Mouse (Mus musculus): Measurements from ENCODE around the gene Prss53. TPM values are rescaled to one million over a fixed set of nuclear protein-coding genes. Genes with fewer than 3 reads are reported as not detected.

Prss53 gene
- polyA plus RNA-seq, 1 experiment from 2014 or later: 1.3 TPM

DNA sequence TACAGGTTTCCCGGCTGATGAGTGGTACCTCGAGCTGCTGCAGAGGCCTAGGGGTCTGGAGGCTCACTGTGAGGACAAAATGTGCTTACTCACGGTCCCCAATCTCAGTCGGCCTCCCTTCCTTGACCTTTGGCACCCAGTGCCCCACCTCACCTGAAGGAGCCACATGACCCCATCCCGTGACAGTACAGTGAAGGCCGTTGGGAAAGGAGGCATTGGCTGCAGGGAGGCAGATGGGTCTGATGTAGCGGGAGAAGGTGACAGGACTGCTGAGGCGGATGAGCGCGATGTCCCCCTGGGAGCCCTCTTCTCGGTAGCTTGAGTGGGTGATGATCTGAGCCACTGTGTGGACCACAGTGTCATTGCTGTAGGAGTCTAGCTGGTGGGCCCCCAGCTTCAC is 36.1 kb upstream of the Prss53 start:
- ATAC-seq (replicated peaks): no peak
- no peak overlapping the region for H3K4me2 ChIP-seq
- no peak overlapping the region for H3K9ac ChIP-seq
- no peaks in the 10 kb centered on the region for H3K9me3 ChIP-seq
- H3K4me1 ChIP-seq: no peaks in the 10 kb centered on the region
- peaks cover 28% of the 10 kb centered on the region for H3K27me3 ChIP-seq (replicated peaks)
- no peak overlapping the region for H3K4me3 ChIP-seq
- no peak overlapping the region for H3K27ac ChIP-seq
- WGBS: 89% methylated on average over 11 of the region's 11 CpGs
- H3K36me3 ChIP-seq (replicated peaks): peaks cover 27% of the 10 kb centered on the region

DNA sequence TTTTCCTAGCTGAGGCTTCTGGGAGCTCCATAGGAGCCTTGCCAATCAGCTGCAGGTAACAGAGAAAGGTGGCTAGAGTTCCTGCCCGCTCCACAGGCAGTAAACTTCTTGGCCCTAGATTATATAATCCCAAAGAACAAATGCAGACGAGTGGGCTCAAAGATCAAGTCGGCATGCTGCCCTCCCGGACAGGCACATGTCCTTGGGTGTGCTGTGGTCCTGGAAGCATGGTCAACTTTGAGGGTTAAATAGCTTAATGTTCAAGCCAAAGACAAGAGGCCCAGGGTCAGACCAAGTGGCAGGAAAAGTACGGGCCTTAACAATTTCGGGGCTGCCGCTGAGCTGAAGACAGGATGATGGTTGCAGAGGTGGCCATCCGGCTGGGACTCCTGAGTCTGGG is 35.3 kb upstream of the Prss53 start:
- Histone ChIP-seq H3K4me3 (no peak overlapping the region), H3K9ac (no peak overlapping the region), H3K9me3 (no peaks in the 10 kb centered on the region), H3K27ac (no peak overlapping the region), H3K36me3 (replicated peaks) (peaks cover 27% of the 10 kb centered on the region), H3K4me2 (no peak overlapping the region), H3K27me3 (replicated peaks) (peaks cover 28% of the 10 kb centered on the region), H3K4me1 (no peaks in the 10 kb centered on the region)
- WGBS: 91% methylated on average over 8 of the region's 8 CpGs
- no peak for ATAC-seq (replicated peaks)

DNA sequence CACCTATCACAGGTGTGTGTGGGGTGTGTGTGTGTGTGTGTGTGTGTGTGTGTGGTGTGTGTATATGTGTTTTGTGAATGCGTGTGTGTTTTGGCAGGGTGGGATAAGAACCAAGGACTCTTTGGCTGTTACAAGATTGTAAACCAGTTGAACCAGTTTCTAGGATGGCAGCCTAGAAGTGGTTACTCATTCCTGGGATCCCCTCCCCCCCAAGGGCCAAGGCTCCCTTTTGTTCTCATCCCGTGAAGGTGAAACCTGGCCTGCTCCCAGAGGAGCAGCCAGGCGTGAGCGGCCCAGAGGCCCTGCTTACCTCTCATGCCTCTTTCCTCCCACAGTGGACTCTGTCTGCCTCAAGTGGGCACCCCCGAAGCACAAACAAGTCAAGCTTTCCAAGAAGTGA is 34.5 kb upstream of the Prss53 start:
- Histone ChIP-seq H3K4me3 (no peak overlapping the region), H3K4me2 (no peak overlapping the region), H3K9me3 (no peaks in the 10 kb centered on the region), H3K4me1 (no peaks in the 10 kb centered on the region), H3K9ac (no peak overlapping the region), H3K27me3 (replicated peaks) (peaks cover 23% of the 10 kb centered on the region), H3K27ac (no peak overlapping the region), H3K36me3 (replicated peaks) (peaks cover 27% of the 10 kb centered on the region)
- no peak for ATAC-seq (replicated peaks)
- WGBS: 62% methylated on average over 5 of the region's 5 CpGs

DNA sequence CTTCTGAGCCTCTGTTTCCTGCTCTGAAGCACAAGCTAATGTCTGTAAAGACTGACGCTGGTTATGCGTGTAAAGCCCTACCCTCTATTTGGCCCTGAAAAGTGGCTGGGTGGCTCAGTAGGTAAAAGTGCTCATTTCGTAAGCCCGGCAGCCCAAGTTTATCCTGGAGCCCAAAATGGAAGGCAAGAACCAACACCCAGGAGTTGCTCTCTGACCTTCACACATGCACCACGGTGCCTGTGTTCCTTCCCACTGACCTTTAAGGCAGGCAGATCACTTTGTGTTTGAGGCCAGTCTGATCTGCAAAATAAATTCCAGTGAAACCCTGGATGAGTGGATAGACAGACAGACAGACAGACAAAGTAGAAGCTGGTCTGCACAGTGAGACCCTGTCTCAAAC is 32.9 kb upstream of the Prss53 start:
- ATAC-seq (replicated peaks): no peak
- no peaks in the 10 kb centered on the region for H3K9me3 ChIP-seq
- peaks cover 27% of the 10 kb centered on the region for H3K36me3 ChIP-seq (replicated peaks)
- H3K27ac ChIP-seq: no peak overlapping the region
- H3K4me1 ChIP-seq: no peaks in the 10 kb centered on the region
- 85% methylated on average over 5 of the region's 5 CpGs for WGBS
- no peak overlapping the region for H3K9ac ChIP-seq
- H3K4me2 ChIP-seq: no peak overlapping the region
- peaks cover 9% of the 10 kb centered on the region for H3K27me3 ChIP-seq (replicated peaks)
- no peak overlapping the region for H3K4me3 ChIP-seq

DNA sequence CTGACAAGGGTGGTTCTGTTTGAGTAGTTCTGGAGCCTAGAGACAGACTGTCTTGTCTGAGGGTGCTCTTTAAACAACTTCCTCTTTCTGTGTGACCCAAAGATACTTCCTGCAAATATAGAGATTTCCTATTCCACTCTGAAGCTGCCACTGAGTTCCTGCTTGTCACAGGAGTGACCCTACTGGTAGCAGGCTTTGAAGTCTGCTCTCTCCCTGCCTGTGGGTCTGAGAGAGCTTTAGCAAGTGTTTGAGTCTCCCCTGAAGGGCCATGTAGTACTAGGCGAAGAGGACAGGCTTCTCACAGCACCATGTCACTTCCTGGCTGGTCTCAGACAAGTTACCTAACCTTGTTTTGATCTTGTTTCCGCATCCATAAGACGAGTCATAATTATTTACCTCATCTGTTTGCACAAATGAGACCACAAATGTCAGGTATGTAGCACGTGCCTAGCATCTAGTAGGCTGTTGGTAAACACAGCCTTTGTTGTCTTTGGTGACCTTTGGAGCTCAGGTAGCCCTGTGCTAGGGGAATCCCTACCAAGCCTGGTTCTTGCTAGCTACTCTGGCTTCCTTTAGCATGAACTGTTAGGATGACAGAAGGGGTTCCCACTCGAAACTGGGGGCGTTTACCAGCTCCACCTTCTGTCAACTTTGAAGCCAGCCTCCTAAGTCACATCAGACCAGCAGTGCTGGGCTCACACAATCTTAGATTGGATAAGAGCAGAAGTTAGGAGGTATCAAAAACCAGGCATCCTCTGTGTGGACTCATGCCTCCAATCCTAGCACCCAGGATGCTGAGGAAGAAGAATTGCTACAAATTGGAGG is 31.9 kb upstream of the Prss53 start:
- Histone ChIP-seq H3K4me3 (no peak overlapping the region), H3K36me3 (replicated peaks) (peaks cover 27% of the 10 kb centered on the region), H3K4me2 (no peak overlapping the region), H3K27me3 (replicated peaks) (no peaks in the 10 kb centered on the region), H3K27ac (no peak overlapping the region), H3K4me1 (no peaks in the 10 kb centered on the region), H3K9me3 (no peaks in the 10 kb centered on the region), H3K9ac (no peak overlapping the region)
- WGBS: 86% methylated on average over 6 of the region's 6 CpGs
- no peak for ATAC-seq (replicated peaks)

DNA sequence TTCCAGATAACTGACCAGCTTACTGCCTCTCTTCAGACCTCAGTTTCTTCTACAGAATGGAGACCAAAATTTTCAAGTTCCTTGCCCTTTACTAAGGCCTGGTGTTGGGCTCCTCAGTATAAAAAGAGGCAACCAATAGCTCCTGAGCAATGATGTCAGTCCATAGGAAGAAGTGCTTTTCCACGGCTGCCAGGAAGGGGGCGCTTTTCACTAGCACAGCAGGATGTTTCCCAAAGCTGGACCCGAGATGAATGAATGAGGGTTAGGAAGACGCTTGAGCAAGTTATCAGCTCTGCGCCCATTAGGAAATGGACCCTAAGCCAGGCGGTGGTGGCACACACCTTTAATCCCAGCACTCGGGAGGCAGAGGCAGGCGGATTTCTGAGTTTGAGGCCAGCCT is 30.7 kb upstream of the Prss53 start:
- ATAC-seq (replicated peaks): no peak
- no peak overlapping the region for H3K4me2 ChIP-seq
- WGBS: 61% methylated on average over 8 of the region's 8 CpGs
- no peak overlapping the region for H3K27ac ChIP-seq
- no peaks in the 10 kb centered on the region for H3K27me3 ChIP-seq (replicated peaks)
- no peaks in the 10 kb centered on the region for H3K9me3 ChIP-seq
- H3K36me3 ChIP-seq (replicated peaks): peaks cover 33% of the 10 kb centered on the region
- no peak overlapping the region for H3K9ac ChIP-seq
- H3K4me3 ChIP-seq: no peak overlapping the region
- no peaks in the 10 kb centered on the region for H3K4me1 ChIP-seq

DNA sequence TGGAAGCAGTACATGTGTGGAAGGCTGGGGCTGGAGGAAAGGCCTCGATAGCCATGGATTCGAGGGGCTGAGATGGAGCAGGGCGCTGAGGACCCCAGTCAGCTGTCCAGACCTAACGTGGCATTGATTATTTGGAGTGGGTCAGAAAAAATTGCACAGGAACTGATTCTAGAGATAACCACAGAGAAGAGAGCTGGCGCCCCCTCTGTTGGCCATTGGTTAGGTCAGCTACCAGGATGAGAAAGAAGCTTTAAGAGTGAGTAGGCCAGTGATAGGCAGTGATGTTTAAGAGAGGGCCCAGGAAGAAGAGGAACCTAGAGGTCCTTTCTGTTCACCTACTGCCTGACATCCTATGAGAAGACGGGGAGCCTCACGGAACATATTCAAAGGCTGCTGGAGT is 28.5 kb upstream of the Prss53 start:
- Histone ChIP-seq H3K4me3 (no peak overlapping the region), H3K9ac (no peak overlapping the region), H3K9me3 (no peaks in the 10 kb centered on the region), H3K4me2 (no peak overlapping the region), H3K27me3 (replicated peaks) (no peaks in the 10 kb centered on the region), H3K4me1 (no peaks in the 10 kb centered on the region), H3K27ac (no peak overlapping the region), H3K36me3 (replicated peaks) (peaks cover 25% of the 10 kb centered on the region; the same call in 1 of the 2 replicates)
- WGBS: 76% methylated on average over 7 of the region's 7 CpGs
- ATAC-seq (replicated peaks): no peak

DNA sequence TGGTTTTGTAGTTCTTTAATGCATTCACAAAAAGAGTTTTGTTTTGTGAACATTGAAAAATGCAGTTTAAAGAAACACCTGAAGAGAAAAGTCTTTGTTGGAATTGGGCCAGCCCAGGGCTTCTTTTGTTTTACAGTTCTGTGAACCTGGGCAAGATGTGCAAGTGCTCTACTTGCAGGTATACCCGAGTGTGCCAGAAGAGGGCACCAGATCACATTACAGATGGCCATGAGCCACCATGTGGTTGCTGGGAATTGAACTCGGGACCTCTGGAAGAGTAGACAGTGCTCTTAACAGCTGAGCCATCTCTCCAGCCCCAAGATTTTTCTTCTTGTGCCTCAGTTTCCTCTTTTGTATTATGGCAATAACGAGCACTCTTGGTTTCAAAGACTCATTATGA is 27.4 kb upstream of the Prss53 start:
- peaks cover 19% of the 10 kb centered on the region; the same call in 1 of the 2 replicates for H3K36me3 ChIP-seq (replicated peaks)
- no peak for ATAC-seq (replicated peaks)

DNA sequence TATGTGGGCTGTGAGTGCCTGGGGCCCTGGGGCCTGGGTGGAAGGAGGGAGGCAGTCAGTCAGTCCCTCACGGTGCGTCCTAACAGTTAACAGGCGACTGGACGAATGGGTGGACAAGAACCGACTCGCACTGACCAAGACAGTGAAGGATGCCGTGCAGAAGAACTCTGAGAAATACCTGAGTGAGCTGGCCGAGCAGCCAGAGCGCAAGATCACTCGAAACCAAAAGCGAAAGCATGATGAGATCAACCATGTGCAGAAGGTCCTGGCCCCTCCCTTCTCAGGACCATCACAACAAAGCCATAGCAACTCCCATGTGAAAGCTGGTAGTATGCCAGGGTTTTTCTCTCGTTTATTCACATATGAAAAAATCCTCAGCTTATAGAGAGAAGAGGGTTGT is 24.5 kb upstream of the Prss53 start:
- H3K9ac ChIP-seq: no peak overlapping the region
- 96% methylated on average over 12 of the region's 12 CpGs for WGBS
- ATAC-seq (replicated peaks): no peak

More for the DNA sequence above, 27.4 kb upstream of the Prss53 start:
- Histone ChIP-seq H3K4me3 (no peak overlapping the region), H3K4me2 (no peak overlapping the region), H3K27me3 (replicated peaks) (no peaks in the 10 kb centered on the region), H3K9ac (no peak overlapping the region), H3K4me1 (peaks cover 4% of the 10 kb centered on the region), H3K9me3 (no peaks in the 10 kb centered on the region), H3K27ac (no peak overlapping the region)
- 64% methylated on average over 3 of the region's 3 CpGs for WGBS

DNA sequence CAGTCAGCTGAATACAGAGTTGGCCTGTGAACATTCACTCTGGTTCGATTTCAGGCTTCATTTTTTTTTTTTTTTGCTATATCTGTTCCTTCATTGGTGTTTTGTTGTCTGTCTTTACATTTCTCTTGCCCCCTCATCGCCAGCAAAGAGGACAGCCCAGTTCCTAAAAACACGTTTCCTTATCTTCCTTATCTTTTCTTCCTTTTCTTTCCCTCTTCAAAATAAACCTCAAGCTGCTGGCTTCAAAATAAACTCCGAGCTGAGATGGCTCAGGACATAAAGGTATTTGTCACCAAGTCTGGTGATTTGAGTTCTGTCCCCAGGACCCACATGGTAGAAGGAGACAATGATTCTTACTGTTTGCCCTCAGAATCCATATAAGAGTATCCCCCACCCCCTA is 22.2 kb upstream of the Prss53 start:
- Histone ChIP-seq H3K4me2 (peak overlapping the region; percentile 83), H3K36me3 (replicated peaks) (peaks cover 29% of the 10 kb centered on the region; the same call in 1 of the 2 replicates), H3K4me1 (peaks cover 13% of the 10 kb centered on the region), H3K4me3 (peak overlapping the region; percentile 79), H3K9ac (peak overlapping the region; percentile 58), H3K27ac (peak overlapping the region; percentile 77; the same call in 1 of the 2 replicates), H3K9me3 (no peaks in the 10 kb centered on the region), H3K27me3 (replicated peaks) (no peaks in the 10 kb centered on the region)
- ATAC-seq (replicated peaks): no peak
- 27% methylated on average over 4 of the region's 4 CpGs for WGBS

More for the DNA sequence above, 24.5 kb upstream of the Prss53 start:
- no peaks in the 10 kb centered on the region for H3K9me3 ChIP-seq
- H3K36me3 ChIP-seq (replicated peaks): peaks cover 15% of the 10 kb centered on the region; the same call in 1 of the 2 replicates
- H3K4me1 ChIP-seq: peaks cover 13% of the 10 kb centered on the region
- H3K4me3 ChIP-seq: no peak overlapping the region
- no peaks in the 10 kb centered on the region for H3K27me3 ChIP-seq (replicated peaks)
- H3K4me2 ChIP-seq: no peak overlapping the region
- H3K27ac ChIP-seq: no peak overlapping the region

DNA sequence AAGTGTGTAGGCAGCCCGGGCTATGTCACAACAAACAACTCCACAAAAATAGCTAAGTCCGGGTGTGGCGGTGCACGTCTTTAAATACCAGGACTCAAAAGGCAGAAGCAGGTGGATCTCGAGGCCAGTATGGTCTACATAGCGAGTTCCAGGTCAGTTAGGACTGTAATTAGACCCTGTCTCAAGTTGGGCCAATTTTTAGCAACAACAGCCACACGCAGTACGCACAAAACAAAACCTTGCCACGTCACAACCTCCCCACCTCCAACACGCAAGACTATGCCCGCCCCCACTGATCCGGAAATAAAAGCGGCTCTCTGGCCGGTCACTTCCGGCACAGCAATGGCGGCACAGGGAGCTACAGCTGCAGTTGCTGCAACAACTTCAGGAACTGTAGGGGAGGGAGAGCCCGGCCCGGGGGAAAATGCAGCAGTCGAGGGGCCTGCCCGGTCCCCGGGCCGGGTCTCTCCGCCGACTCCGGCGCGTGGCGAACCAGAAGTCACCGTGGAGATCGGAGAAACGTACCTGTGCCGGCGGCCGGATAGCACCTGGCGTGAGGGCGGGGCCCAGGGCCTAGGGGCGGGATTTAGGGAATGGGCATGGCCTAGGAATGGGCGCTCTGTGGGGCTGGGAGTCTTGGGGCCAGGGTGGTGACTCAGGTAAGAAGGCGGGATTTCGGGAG is 21.6 kb upstream of the Prss53 start, which contains the start of gene Kat8:
Kat8 (plus strand) TSS at position 327 of the 682 bp plus-strand sequence.
- peaks cover 13% of the 10 kb centered on the region for H3K4me1 ChIP-seq
- H3K4me3 ChIP-seq: peak within 1 kb of the TSS; percentile 79
- peak; percentile 96 for ATAC-seq (replicated peaks)
- peak within 1 kb of the TSS; percentile 85 for H3K27ac ChIP-seq
- peaks cover 35% of the 10 kb centered on the region; the same call in 1 of the 2 replicates for H3K36me3 ChIP-seq (replicated peaks)
- peak within 1 kb of the TSS; percentile 83 for H3K4me2 ChIP-seq
- H3K9me3 ChIP-seq: no peaks in the 10 kb centered on the region
- no peaks in the 10 kb centered on the region for H3K27me3 ChIP-seq (replicated peaks)
- H3K9ac ChIP-seq: peak within 1 kb of the TSS; percentile 58
- WGBS: under 1% methylated on average over 40 of the region's 40 CpGs

DNA sequence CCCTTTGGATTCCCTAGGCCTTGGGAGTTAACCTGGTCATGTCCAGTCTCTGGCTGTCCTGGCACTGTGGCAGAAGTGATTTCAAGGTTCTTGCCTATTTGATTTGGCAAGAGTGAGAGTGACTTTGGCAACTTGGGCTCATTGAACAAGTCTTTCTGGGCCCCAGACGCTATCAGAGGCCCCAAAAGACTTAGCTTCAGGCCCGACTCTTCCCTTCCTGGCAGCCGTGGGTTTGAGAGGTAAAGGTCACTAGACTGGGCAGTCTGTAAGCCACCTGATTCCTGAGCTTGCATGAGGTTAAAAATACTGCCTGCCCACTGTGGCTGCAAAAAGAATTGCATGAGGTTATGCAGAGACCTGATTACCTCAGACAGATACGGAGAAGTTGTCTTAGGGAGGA is 17.9 kb upstream of the Prss53 start:
- Histone ChIP-seq H3K36me3 (replicated peaks) (peaks cover 26% of the 10 kb centered on the region; the same call in 1 of the 2 replicates), H3K27ac (no peak overlapping the region), H3K4me3 (no peak overlapping the region), H3K27me3 (replicated peaks) (no peaks in the 10 kb centered on the region), H3K4me2 (no peak overlapping the region), H3K9ac (no peak overlapping the region), H3K9me3 (no peaks in the 10 kb centered on the region), H3K4me1 (peaks cover 27% of the 10 kb centered on the region)
- WGBS: 95% methylated on average over 4 of the region's 4 CpGs
- ATAC-seq (replicated peaks): no peak
